In the genomic region with DNA sequence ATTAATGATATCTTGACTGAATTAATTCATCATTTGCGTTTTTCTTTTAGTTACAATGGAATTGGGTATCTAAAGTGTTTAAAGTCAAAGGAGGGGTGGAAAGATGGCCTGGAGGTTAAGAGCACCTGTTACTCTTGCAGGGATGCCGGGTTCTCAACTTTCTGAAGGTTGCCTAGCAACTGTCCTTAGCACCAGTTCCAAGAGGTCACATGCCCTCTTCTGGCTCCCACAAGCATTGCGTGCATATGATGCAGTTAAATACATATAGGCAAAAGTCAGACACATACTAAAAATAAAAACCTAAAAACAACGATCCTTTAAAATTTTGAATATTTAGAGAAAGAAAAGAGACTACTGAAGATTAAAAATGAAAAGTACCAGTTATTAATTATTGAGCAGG, we compare ENCODE assay signal across 8 mouse cellular contexts. TPM values are rescaled to one million over a fixed set of nuclear protein-coding genes. Genes with fewer than 3 reads are reported as not detected.
A peak's percentile ranks its signal among the peaks of the same experiment; 100 is the strongest.
DNase-seq lines count a peak whose midpoint lies in the region; TF ChIP-seq lines count a peak whose summit lies in the region.

No protein-coding gene starts in this region.

- H3K27ac ChIP-seq in cortical plate, adult 2 months (ENCODE audit: insufficient read depth, low read length): no peak overlapping the region

- DNase-seq in cerebellum, adult 18-20 months: peak; percentile 34 to 40
- no peak for DNase-seq in cerebellum, adult 8-10 months
- peak; percentile 66 to 75 for DNase-seq in B cell, adult 2 months
- DNase-seq in kidney, postnatal 25 days: peak; percentile 54 to 66
- DNase-seq in naive thymus-derived CD4-positive, alpha-beta T cell, adult 2 months (ENCODE audit: low read depth): peak; percentile 75
- DNase-seq in frontal cortex, postnatal 14 days (ENCODE audit: low spot score in 2 of 2): no peak
- no peak for DNase-seq in gastrocnemius, adult 8-10 months (ENCODE audit: low spot score in 2 of 2)

- H3K4me1 ChIP-seq in cortical plate, adult 2 months (ENCODE audit: control insufficient read depth, insufficient read depth, low read length): no peaks in the 10 kb centered on the region; the same call in 1 of the 2 replicates

- peak; percentile 16; the same call in 1 of the 2 replicates for TF ChIP-seq CTCF in cortical plate, adult 2 months (IDR thresholded peaks at IDR 0.05; ENCODE audit: extremely low read depth, insufficient read depth, low read length)

- H3K4me3 ChIP-seq in cortical plate, adult 2 months (ENCODE audit: insufficient read depth, low read length): no peak overlapping the region

- TF ChIP-seq POLR2A in cortical plate, adult 2 months (IDR thresholded peaks at IDR 0.05; ENCODE audit: extremely low read depth, insufficient read depth, low read length): no peak

RNA-seq across cellular contexts. Expression of gene Akirin2, which starts 10.2 kb away (rescaled TPM):
- polyA plus RNA-seq in cortical plate, adult 2 months (2012; rRNA removed): 75.1 and 75.8 TPM in 2 replicates
- 10 to 100 TPM; 40.6 to 50.8 (median 44.0) TPM for total RNA-seq in gastrocnemius, adult 8-10 months (2022)

RNA-seq across cellular contexts. Expression of gene Orc3, which starts 53.8 kb away (rescaled TPM):
- polyA plus RNA-seq in cortical plate, adult 2 months (2012; rRNA removed): 32.8 and 34.8 TPM in 2 replicates
- total RNA-seq in gastrocnemius, adult 8-10 months (2022): 10 to 100 TPM; 38.1 to 45.3 (median 38.7) TPM

RNA-seq across cellular contexts. Expression of gene Rars2, which starts 53.8 kb away (rescaled TPM):
- polyA plus RNA-seq in cortical plate, adult 2 months (2012; rRNA removed): 25.7 and 27.4 TPM in 2 replicates
- total RNA-seq in gastrocnemius, adult 8-10 months (2022): 10 to 100 TPM; 15.2 to 19.2 (median 18.0) TPM

Comparison
In these comparisons a context has a peak if more than half of its experiments do, and no peak if none do; other contexts are left out.
1. DNase-seq: peak in cerebellum, adult 18-20 months (2 of 2), B cell, adult 2 months (2 of 2), kidney, postnatal 25 days (2 of 2) and naive thymus-derived CD4-positive, alpha-beta T cell, adult 2 months (single experiment); none in cerebellum, adult 8-10 months (single experiment), frontal cortex, postnatal 14 days (0 of 2) and gastrocnemius, adult 8-10 months (0 of 2).